Mouse (Mus musculus): ENCODE measurements around the gene Tet2.

DNA sequence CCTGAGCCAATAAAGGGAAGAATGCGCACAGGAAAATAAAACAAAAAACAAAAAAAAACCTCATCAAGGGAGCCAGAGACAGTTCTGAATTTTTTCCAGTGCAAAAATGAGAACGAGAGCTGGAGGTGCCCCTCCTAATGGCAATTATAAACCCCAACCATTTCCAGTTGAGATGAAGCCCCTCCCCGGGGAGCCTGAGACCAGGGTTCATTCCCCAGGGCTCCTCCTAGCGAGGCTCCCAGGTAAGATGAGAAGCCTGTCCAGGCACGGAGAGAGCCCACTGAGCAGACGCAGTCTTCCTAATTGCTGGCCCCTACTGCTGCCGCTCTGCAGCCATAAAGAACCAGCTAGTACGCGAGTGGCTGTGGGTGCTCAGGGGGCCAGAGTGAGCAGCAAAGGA lies 34.2 kb upstream of the Tet2 start:
- TF ChIP-seq CTCF (IDR thresholded peaks at IDR 0.05; ENCODE audit: low read depth) = no peak
- TF ChIP-seq EP300 (IDR thresholded peaks at IDR 0.05; ENCODE audit: low read depth) = no peak

Measured in liver, postnatal 0 days (tissue).